ENCODE assay signal across 7 mouse cellular contexts in the genomic region with DNA sequence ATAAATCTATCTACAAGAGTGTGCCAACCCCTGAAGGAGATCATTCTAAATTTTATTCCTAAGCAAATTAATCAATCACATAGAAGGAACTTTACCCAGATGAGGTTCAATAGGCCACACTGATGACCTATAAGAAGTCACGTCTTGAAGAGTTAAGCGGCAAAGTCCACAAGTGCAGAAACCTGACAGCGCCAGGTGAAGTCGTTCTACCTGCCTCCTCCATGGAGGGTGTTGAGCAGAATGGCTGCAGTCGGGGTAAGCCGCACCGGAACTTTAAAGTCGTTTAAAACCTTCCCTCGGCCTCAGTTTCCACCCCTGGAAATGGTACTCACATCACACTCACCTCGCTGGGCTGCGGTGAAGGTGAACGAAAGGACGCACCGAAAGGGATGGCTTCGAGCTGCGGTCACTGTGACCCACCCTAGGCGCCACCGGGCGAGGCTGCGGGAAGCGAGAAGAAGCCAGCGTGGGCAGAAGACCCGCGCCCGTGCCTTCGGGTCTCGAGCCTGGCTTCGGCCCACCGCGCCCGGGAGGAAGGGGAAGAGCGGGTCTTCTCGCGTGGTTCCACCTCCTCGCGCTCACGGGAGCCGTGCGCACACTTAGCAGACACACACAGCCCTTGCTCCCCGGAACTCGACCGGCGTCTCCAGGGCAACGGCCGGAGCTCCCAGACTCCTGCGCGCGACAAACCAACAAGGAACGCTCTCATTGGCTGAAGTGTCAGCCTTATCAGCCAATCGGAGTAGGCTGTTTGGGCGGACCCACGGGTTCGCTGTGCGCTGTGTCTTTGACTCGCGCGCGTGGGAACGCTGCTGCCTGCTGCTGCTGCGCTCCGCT. TPM values are rescaled to one million over a fixed set of nuclear protein-coding genes. Genes with fewer than 3 reads are reported as not detected.
A peak's percentile ranks its signal among the peaks of the same experiment; 100 is the strongest.
DNase-seq lines count a peak whose midpoint lies in the region; ATAC-seq lines count a peak whose summit lies in the region.

A gene (minus strand): TSS at position 660 of the 837 bp plus-strand sequence.

- DNase-seq in adrenal gland, postnatal 25 days, result peak; percentile 96
- peak; percentile 100 for DNase-seq in heart, adult 11 months
- peak; percentile 96 for DNase-seq in kidney, adult 18-20 months
- DNase-seq in limb, embryonic 11.5 days (ENCODE audit: low spot score), result peak; percentile 99
- DNase-seq in midbrain, embryonic 14.5 days, result peak; percentile 99
- peak; percentile 92 to 93 for DNase-seq in spleen, adult 18-20 months

- under 1% methylated on average over 61 of the region's 61 CpGs for WGBS in embryonic facial prominence, embryonic 12.5 days
- WGBS in limb, embryonic 11.5 days, result under 1% methylated on average over 61 of the region's 61 CpGs
- WGBS in midbrain, embryonic 14.5 days, result under 1% methylated on average over 59 of the region's 61 CpGs

- no peaks in the 10 kb centered on the region for H3K9me3 ChIP-seq in embryonic facial prominence, embryonic 12.5 days
- H3K9me3 ChIP-seq in limb, embryonic 11.5 days (ENCODE audit: control insufficient read depth, low read length), result no peaks in the 10 kb centered on the region
- no peaks in the 10 kb centered on the region for H3K9me3 ChIP-seq in midbrain, embryonic 14.5 days (ENCODE audit: control insufficient read depth, low read length)

- 0 out of 2 replicates have a peak within 1 kb of the TSS, but pooled peaks have one; percentile 55 for H3K27ac ChIP-seq in embryonic facial prominence, embryonic 12.5 days
- no peak within 1 kb of the TSS for H3K27ac ChIP-seq in limb, embryonic 11.5 days (replicated peaks; ENCODE audit: low read depth, low read length)
- peak within 1 kb of the TSS; percentile 72 for H3K27ac ChIP-seq in midbrain, embryonic 14.5 days (replicated peaks; ENCODE audit: low read depth, low read length)

- no peaks in the 10 kb centered on the region for H3K27me3 ChIP-seq in embryonic facial prominence, embryonic 12.5 days
- no peaks in the 10 kb centered on the region for H3K27me3 ChIP-seq in limb, embryonic 11.5 days (ENCODE audit: control insufficient read depth, insufficient read depth, low read length)
- H3K27me3 ChIP-seq in midbrain, embryonic 14.5 days (ENCODE audit: control insufficient read depth, insufficient read depth, low read length), result no peaks in the 10 kb centered on the region

- H3K9ac ChIP-seq in embryonic facial prominence, embryonic 12.5 days, result peak within 1 kb of the TSS; percentile 65
- peak within 1 kb of the TSS; percentile 79 for H3K9ac ChIP-seq in limb, embryonic 11.5 days (ENCODE audit: low read length)
- H3K9ac ChIP-seq in midbrain, embryonic 14.5 days (replicated peaks; ENCODE audit: low read length), result peak within 1 kb of the TSS; percentile 81

- H3K36me3 ChIP-seq in embryonic facial prominence, embryonic 12.5 days, result peaks cover 11% of the 10 kb centered on the region; the same call in 1 of the 2 replicates
- no peaks in the 10 kb centered on the region for H3K36me3 ChIP-seq in limb, embryonic 11.5 days (ENCODE audit: control insufficient read depth, insufficient read depth, low read length)
- H3K36me3 ChIP-seq in midbrain, embryonic 14.5 days (ENCODE audit: control insufficient read depth, insufficient read depth, low read length), result no peaks in the 10 kb centered on the region

- H3K4me2 ChIP-seq in embryonic facial prominence, embryonic 12.5 days (replicated peaks), result peak within 1 kb of the TSS; percentile 73
- H3K4me2 ChIP-seq in limb, embryonic 11.5 days (ENCODE audit: low read depth, severe bottlenecking), result peak within 1 kb of the TSS; percentile 82
- H3K4me2 ChIP-seq in midbrain, embryonic 14.5 days (ENCODE audit: low read length), result peak within 1 kb of the TSS; percentile 87

- H3K4me3 ChIP-seq in embryonic facial prominence, embryonic 12.5 days, result peak within 1 kb of the TSS; percentile 88
- peak within 1 kb of the TSS; percentile 53 for H3K4me3 ChIP-seq in limb, embryonic 11.5 days (ENCODE audit: low read depth, low read length)
- peak within 1 kb of the TSS; percentile 86 for H3K4me3 ChIP-seq in midbrain, embryonic 14.5 days (replicated peaks; ENCODE audit: low read depth, low read length)

- peak; percentile 97 for ATAC-seq in embryonic facial prominence, embryonic 12.5 days (ENCODE audit: insufficient number of reproducible peaks, insufficient read depth, low FRiP score, low TSS enrichment)
- ATAC-seq in limb, embryonic 11.5 days (ENCODE audit: insufficient number of reproducible peaks, low FRiP score, low TSS enrichment, low read depth), result peak; percentile 96
- peak; percentile 97 for ATAC-seq in midbrain, embryonic 14.5 days (ENCODE audit: low FRiP score, low TSS enrichment)

- H3K4me1 ChIP-seq in embryonic facial prominence, embryonic 12.5 days, result 0 out of 2 replicates have a peak, but pooled peaks cover 9% of the 10 kb centered on the region
- peaks cover 3% of the 10 kb centered on the region; the same call in 1 of the 2 replicates for H3K4me1 ChIP-seq in limb, embryonic 11.5 days (ENCODE audit: control insufficient read depth, insufficient read depth, low read length)
- H3K4me1 ChIP-seq in midbrain, embryonic 14.5 days (ENCODE audit: control insufficient read depth, insufficient read depth, low read length), result peaks cover 10% of the 10 kb centered on the region

RNA-seq across cellular contexts. Expression of the gene that starts here (rescaled TPM):
- 34.3 and 40.7 TPM in 2 replicates for total RNA-seq in adrenal gland, postnatal 25 days (2021)
- polyA plus RNA-seq in embryonic facial prominence, embryonic 12.5 days (2016; fragmentation: Nextera tagmentation; extraction: Ambion mirVana), result 34.7 and 36.0 TPM in 2 replicates
- polyA plus RNA-seq in limb, embryonic 11.5 days (2014; fragmentation: Nextera tagmentation; extraction: Ambion mirVana), result 28.5 and 30.7 TPM in 2 replicates
- 47.2 and 54.5 TPM in 2 replicates for polyA plus RNA-seq in midbrain, embryonic 14.5 days (2014; fragmentation: Nextera tagmentation; extraction: Ambion mirVana)
